In genomic region chr12:41508610-41509009, GRCm38 (mm10) we compare ENCODE assay signal across 23 mouse cellular contexts. TPM values are rescaled to one million over a fixed set of nuclear protein-coding genes. Genes with fewer than 3 reads are reported as not detected.
"Had no signal": no experiment of that assay in that cellular context is flagged by ENCODE, and none has a peak within 500 bp of the region (broad histone marks: within the 10 kb centered on the region; RNA-seq: fewer than 3 reads in every experiment).

No protein-coding gene starts in this region.

- ATAC-seq: liver, embryonic 12.5 days; midbrain, embryonic 16.5 days had no signal

- H3K9ac ChIP-seq: limb, embryonic 13.5 days; liver, embryonic 12.5 days; liver, embryonic 15.5 days; midbrain, embryonic 12.5 days; neural tube, embryonic 13.5 days had no signal

- H3K36me3 ChIP-seq: limb, embryonic 10.5 days; limb, embryonic 13.5 days; liver, embryonic 12.5 days; liver, embryonic 15.5 days; midbrain, embryonic 12.5 days; neural tube, embryonic 13.5 days had no signal

- DNase-seq: kidney, adult 2 months; kidney, postnatal 25 days; layer of hippocampus, adult 9-11 months; liver; lung, adult 2 months; lung, postnatal 14 days; retina, postnatal 1 day; right cerebral cortex, postnatal 25 days; thymus, adult 2 months; thymus, postnatal 14 days had no signal

- H3K4me3 ChIP-seq: layer of hippocampus, adult 2 months; limb, embryonic 10.5 days; limb, embryonic 13.5 days; liver, embryonic 12.5 days; liver, embryonic 15.5 days; midbrain, embryonic 12.5 days; myocyte; neural tube, embryonic 13.5 days had no signal

- H3K9me3 ChIP-seq: limb, embryonic 10.5 days; limb, embryonic 13.5 days; liver, embryonic 12.5 days; liver, embryonic 15.5 days; midbrain, embryonic 12.5 days; neural tube, embryonic 13.5 days had no signal

- H3K27me3 ChIP-seq: limb, embryonic 13.5 days; liver, embryonic 12.5 days; liver, embryonic 15.5 days; midbrain, embryonic 12.5 days; neural tube, embryonic 13.5 days had no signal

- H3K4me1 ChIP-seq: limb, embryonic 10.5 days; limb, embryonic 13.5 days; liver, embryonic 12.5 days; liver, embryonic 15.5 days; midbrain, embryonic 12.5 days; neural tube, embryonic 13.5 days had no signal

- H3K27ac ChIP-seq: kidney, postnatal 0 days; layer of hippocampus, adult 2 months; limb, embryonic 10.5 days; limb, embryonic 13.5 days; liver, embryonic 12.5 days; liver, embryonic 15.5 days; macrophage; midbrain, embryonic 12.5 days; neural tube, embryonic 13.5 days; stomach, postnatal 0 days had no signal

- H3K4me2 ChIP-seq: limb, embryonic 13.5 days; liver, embryonic 12.5 days; liver, embryonic 15.5 days; midbrain, embryonic 12.5 days; neural tube, embryonic 13.5 days had no signal

RNA-seq across cellular contexts. Expression of gene Lrrn3, which starts 22.4 kb away (rescaled TPM):
- total RNA-seq: megakaryocyte-erythroid progenitor cell, adult 5-6 weeks had no signal
